Mouse (Mus musculus) ES-Bruce4 (cell line): ENCODE results near the gene Muc4.

ENCODE experiments used
- EP300 ChIP-seq: IDR thresholded peaks from 2 replicates; pipeline ENCODE4 v1.6.1; 2011; ENCODE audit warnings: low read depth, low read length; ENCODE audit not compliant: insufficient read depth
- POLR2A ChIP-seq: IDR thresholded peaks from one replicate; pipeline ENCODE4 v1.8.1; 2011; ENCODE audit warnings: low read length; ENCODE audit not compliant: insufficient read depth

GRCm38 (mm10) chr16:32822450-32822827 lies 86.8 kb downstream of the Muc4 start:
- TF ChIP-seq EP300 (no peak), POLR2A (no peak)
